Mouse (Mus musculus) heart, embryonic 14.5 days (tissue): ENCODE data around the gene Gmeb1. TPM values are rescaled to one million over a fixed set of nuclear protein-coding genes. Genes with fewer than 3 reads are reported as not detected.

ENCODE experiments used
- ATAC-seq: fragments of 200-750 bp; cut with Nextera tagmentation; 2 replicates; pipeline ENCODE4 v1.8.0; 2017; ENCODE audit warnings: low read depth, moderate TSS enrichment; ENCODE audit not compliant: insufficient number of reproducible peaks, insufficient read depth, low FRiP score
- H3K27ac ChIP-seq, 2 experiments: fragments of 200-500 bp in 1 of 2; fragments of 300-500 bp in 1 of 2; sonication (generic) in 1 of 2; replicated peaks in 1 of 2; 2 replicates each; pipeline ENCODE4 v1.5.1; 2012 to 2014; ENCODE audit warnings: low read depth in 2 of 2, low read length in 2 of 2, control low read depth in 1 of 2, mild to moderate bottlenecking in 1 of 2, mixed read lengths in 1 of 2; ENCODE audit not compliant: control insufficient read depth in 1 of 2, insufficient read depth in 1 of 2
- H3K27me3 ChIP-seq: fragments of 300-500 bp; sonication (generic); 2 replicates; pipeline ENCODE4 v1.6.1; 2014; ENCODE audit warnings: mild to moderate bottlenecking, low read length, control low read depth; ENCODE audit not compliant: control insufficient read depth, insufficient read depth
- H3K36me3 ChIP-seq: fragments of 300-500 bp; sonication (generic); 2 replicates; pipeline ENCODE4 v1.6.1; 2014; ENCODE audit warnings: mild to moderate bottlenecking, control low read depth, low read length, mixed read lengths; ENCODE audit not compliant: control insufficient read depth, insufficient read depth
- H3K4me1 ChIP-seq, 2 experiments: fragments of 200-500 bp in 1 of 2; fragments of 300-500 bp in 1 of 2; sonication (generic) in 1 of 2; 2 replicates each; pipeline ENCODE4 v1.6.1; 2012 to 2014; ENCODE audit warnings: low read length in 2 of 2, control low read depth in 1 of 2, mixed read lengths in 1 of 2; ENCODE audit not compliant: control insufficient read depth in 2 of 2, insufficient read depth in 2 of 2
- H3K4me2 ChIP-seq: fragments of 300-500 bp; sonication (generic); 2 replicates; pipeline ENCODE4 v1.6.1; 2014; ENCODE audit warnings: mild to moderate bottlenecking, low read length
- H3K4me3 ChIP-seq, 2 experiments: fragments of 200-500 bp in 1 of 2; fragments of 300-500 bp in 1 of 2; sonication (generic) in 1 of 2; 2 replicates each; pipeline ENCODE4 v1.5.1; 2012 to 2014; ENCODE audit warnings: low read length in 2 of 2, mild to moderate bottlenecking in 2 of 2, control low read depth in 1 of 2, low read depth in 1 of 2, moderate library complexity in 1 of 2; ENCODE audit not compliant: control insufficient read depth in 1 of 2, insufficient read depth in 1 of 2
- H3K9ac ChIP-seq: fragments of 300-500 bp; sonication (generic); 2 replicates; pipeline ENCODE4 v1.6.1; 2014; ENCODE audit warnings: mild to moderate bottlenecking, low read length
- H3K9me3 ChIP-seq: fragments of 300-500 bp; sonication (generic); 2 replicates; pipeline ENCODE4 v1.6.1; 2016; ENCODE audit warnings: low read length, control low read depth; ENCODE audit not compliant: control insufficient read depth
- WGBS: fragments of 180-500 bp; shearing (Covaris S2); extraction: QIAGEN DNeasy Blood & Tissue Kit; methylation state at CpG from one replicate; pipeline ENCODE4 v1.1.7; 2014; 5-methylcytosine and 5-hydroxymethylcytosine counted together
- polyA plus RNA-seq: library from polyadenylated mRNA; unstranded; fragments of >200 nt; fragmentation: Nextera tagmentation; extraction: Ambion mirVana; gene quantifications from 2 replicates; pipeline ENCODE4 v1.2.1, GENCODE M21; 2014

Gmeb1 gene
- polyA plus RNA-seq, 1 experiment from 2014 or later: 25.8 TPM

- H3K4me1 ChIP-seq: peaks cover 2 to 9% of the 10 kb centered on the region in 2 experiments; a peak in 2 of 4 replicates
- H3K4me3 ChIP-seq: no peak overlapping the region
- 15% methylated on average over 6 of the region's 6 CpGs for WGBS
- no peaks in the 10 kb centered on the region for H3K9me3 ChIP-seq
- H3K9ac ChIP-seq: no peak overlapping the region
- H3K27me3 ChIP-seq: no peaks in the 10 kb centered on the region
- H3K36me3 ChIP-seq: no peaks in the 10 kb centered on the region
- H3K4me2 ChIP-seq: peak overlapping the region; percentile 69
- no peak for ATAC-seq
- H3K27ac ChIP-seq: peak overlapping the region; percentile 92 to 97; a peak in 3 of 4 replicates
Observed at GRCm38 (mm10) chr4:132268871-132269739, 7.7 kb upstream of the Gmeb1 start.

- Histone ChIP-seq H3K4me1 (peaks cover 0 to 3% of the 10 kb centered on the region in 2 experiments; a peak in 2 of 4 replicates), H3K4me3 (no peak overlapping the region), H3K27ac (no peak overlapping the region), H3K9me3 (no peaks in the 10 kb centered on the region), H3K27me3 (no peaks in the 10 kb centered on the region), H3K9ac (no peak overlapping the region), H3K36me3 (no peaks in the 10 kb centered on the region), H3K4me2 (no peak overlapping the region)
- no peak for ATAC-seq
- 63% methylated on average over 3 of the region's 3 CpGs for WGBS
Observed at GRCm38 (mm10) chr4:132266835-132267349, 5.5 kb upstream of the Gmeb1 start.

GRCm38 (mm10) chr4:132263313-132263712 lies 1.9 kb upstream of the Gmeb1 start:
- Histone ChIP-seq H3K9ac (no peak overlapping the region), H3K36me3 (no peaks in the 10 kb centered on the region), H3K4me3 (no peak overlapping the region), H3K9me3 (no peaks in the 10 kb centered on the region), H3K4me1 (peaks cover 0 to 18% of the 10 kb centered on the region in 2 experiments; a peak in 2 of 4 replicates), H3K27me3 (no peaks in the 10 kb centered on the region), H3K4me2 (no peak overlapping the region), H3K27ac (no peak overlapping the region)
- no peak for ATAC-seq
- WGBS: 93% methylated on average over 7 of the region's 7 CpGs

GRCm38 (mm10) chr4:132262358-132262616 lies 885 bp upstream of the Gmeb1 start:
- WGBS: 67% methylated on average over 5 of the region's 5 CpGs
- Histone ChIP-seq H3K4me3 (no peak overlapping the region), H3K36me3 (no peaks in the 10 kb centered on the region), H3K4me2 (peak overlapping the region; percentile 72; the same call in 1 of the 2 replicates), H3K27ac (no peak overlapping the region), H3K9me3 (no peaks in the 10 kb centered on the region), H3K9ac (no peak overlapping the region), H3K4me1 (peaks cover 0 to 20% of the 10 kb centered on the region in 2 experiments; a peak in 2 of 4 replicates), H3K27me3 (no peaks in the 10 kb centered on the region)
- ATAC-seq: no peak

GRCm38 (mm10) chr4:132260404-132261379 lies 710 bp downstream of the Gmeb1 start:
- WGBS: 1% methylated on average over 61 of the region's 64 CpGs
- peak; percentile 77 for ATAC-seq

GRCm38 (mm10) chr4:132259248-132259647 lies 2.2 kb downstream of the Gmeb1 start:
- H3K36me3 ChIP-seq: no peaks in the 10 kb centered on the region
- H3K27ac ChIP-seq: peak overlapping the region; percentile 9 to 98
- ATAC-seq: no peak
- H3K9ac ChIP-seq: peak overlapping the region; percentile 97
- H3K4me3 ChIP-seq: no peak overlapping the region
- WGBS: 36% methylated on average over 4 of the region's 4 CpGs
- H3K4me2 ChIP-seq: peak overlapping the region; percentile 96
- H3K4me1 ChIP-seq: peaks cover 2 to 20% of the 10 kb centered on the region in 2 experiments; a peak in 3 of 4 replicates
- no peaks in the 10 kb centered on the region for H3K27me3 ChIP-seq
- H3K9me3 ChIP-seq: no peaks in the 10 kb centered on the region

More at GRCm38 (mm10) chr4:132260404-132261379, 710 bp downstream of the Gmeb1 start:
- peak overlapping the region; percentile 95 to 98 for H3K27ac ChIP-seq
- no peaks in the 10 kb centered on the region for H3K27me3 ChIP-seq
- H3K4me1 ChIP-seq: peaks cover 2 to 20% of the 10 kb centered on the region in 2 experiments; a peak in 2 of 4 replicates
- peak overlapping the region; percentile 96 for H3K4me2 ChIP-seq
- H3K36me3 ChIP-seq: no peaks in the 10 kb centered on the region
- H3K9ac ChIP-seq: peak overlapping the region; percentile 97
- peak overlapping the region; percentile 84 to 88 for H3K4me3 ChIP-seq
- no peaks in the 10 kb centered on the region for H3K9me3 ChIP-seq

- Histone ChIP-seq H3K4me1 (peaks cover 5 to 22% of the 10 kb centered on the region in 2 experiments), H3K9ac (no peak overlapping the region), H3K27me3 (no peaks in the 10 kb centered on the region), H3K27ac (peak overlapping the region in 1 of 2 experiments; percentile 25; a peak in 1 of 4 replicates), H3K36me3 (peaks cover 3% of the 10 kb centered on the region; the same call in 1 of the 2 replicates), H3K9me3 (no peaks in the 10 kb centered on the region), H3K4me2 (no peak overlapping the region), H3K4me3 (no peak overlapping the region)
- WGBS: 73% methylated on average over 3 of the region's 3 CpGs
- ATAC-seq: no peak
Observed at GRCm38 (mm10) chr4:132256384-132256783, 5.0 kb downstream of the Gmeb1 start.
